Mouse (Mus musculus) myocyte (in vitro differentiated cells): ENCODE data around the gene Trpv4.

Source experiments
- CEBPB ChIP-seq: IDR thresholded peaks from 2 replicates; pipeline ENCODE4 v1.6.1; 2011; ENCODE audit warnings: mild to moderate bottlenecking, moderate library complexity; ENCODE audit not compliant: poor library complexity, insufficient read depth, severe bottlenecking
- E2F4 ChIP-seq: IDR thresholded peaks from one replicate; pipeline ENCODE4 v1.6.1; 2011; ENCODE audit warnings: mild to moderate bottlenecking, control low read depth, moderate library complexity; ENCODE audit not compliant: insufficient read depth
- MAX ChIP-seq: IDR thresholded peaks from one replicate; pipeline ENCODE4 v1.6.1; 2011; ENCODE audit warnings: low read depth, mild to moderate bottlenecking, control low read depth
- MYOD1 ChIP-seq, 3 experiments: IDR thresholded peaks; one replicate each; pipeline ENCODE4 v1.6.1; 2011; ENCODE audit warnings: control low read depth in 2 of 3, low read depth in 2 of 3, mild to moderate bottlenecking in 2 of 3, moderate library complexity in 1 of 3; ENCODE audit not compliant: insufficient read length in 2 of 3, control insufficient read depth in 1 of 3
- MYOG ChIP-seq, 3 experiments: IDR thresholded peaks; one replicate each; pipeline ENCODE4 v1.6.1; 2011; ENCODE audit warnings: control low read depth in 2 of 3, low read depth in 2 of 3, mild to moderate bottlenecking in 2 of 3; ENCODE audit not compliant: insufficient read length in 2 of 3, control insufficient read depth in 1 of 3, insufficient read depth in 1 of 3
- POLR2A ChIP-seq: IDR thresholded peaks from one replicate; pipeline ENCODE4 v1.6.1; 2011; ENCODE audit warnings: low read depth, mild to moderate bottlenecking, control low read depth, moderate library complexity; ENCODE audit not compliant: insufficient read length
- TCF12 ChIP-seq: IDR thresholded peaks from one replicate; pipeline ENCODE4 v1.6.1; 2011; ENCODE audit warnings: mild to moderate bottlenecking, control low read depth; ENCODE audit not compliant: poor library complexity, insufficient read depth, severe bottlenecking
- TCF3 ChIP-seq: IDR thresholded peaks from one replicate; pipeline ENCODE4 v1.6.1; 2011; ENCODE audit warnings: low read depth, control low read depth; ENCODE audit not compliant: insufficient read length
- USF1 ChIP-seq: IDR thresholded peaks from one replicate; pipeline ENCODE4 v1.6.1; 2011; ENCODE audit warnings: low read depth, mild to moderate bottlenecking, control low read depth, moderate library complexity

- TF ChIP-seq POLR2A = no peak
- no peak for TF ChIP-seq TCF12
- no peak for TF ChIP-seq MAX
- no peak for TF ChIP-seq MYOG (IDR thresholded peaks at IDR 0.05; ENCODE audit: control insufficient read depth in 1 of 3, insufficient read depth in 1 of 3, insufficient read length in 2 of 3, low read depth in 2 of 3)
- no peak for TF ChIP-seq E2F4
- TF ChIP-seq USF1 = no peak
- TF ChIP-seq TCF3 = no peak
- TF ChIP-seq MYOD1 (IDR thresholded peaks at IDR 0.05; ENCODE audit: control insufficient read depth in 1 of 3, insufficient read length in 2 of 3, low read depth in 2 of 3) = no peak
- TF ChIP-seq CEBPB = no peak
Observed at GRCm38 (mm10) chr5:114625590-114625989, 32.6 kb downstream of the Trpv4 start.
